Mouse (Mus musculus) erythroblast, embryonic 14.5 days (primary cell): ENCODE results near the gene Ctsw. TPM values are rescaled to one million over a fixed set of nuclear protein-coding genes. Genes with fewer than 3 reads are reported as not detected.

Experiments used
- H3K27me3 ChIP-seq: 2 replicates; pipeline ENCODE4 v1.6.1; 2012; ENCODE audit warnings: inconsistent platforms; ENCODE audit not compliant: control insufficient read depth
- H3K36me3 ChIP-seq: 2 replicates; pipeline ENCODE4 v1.6.1; 2012; ENCODE audit warnings: mild to moderate bottlenecking, inconsistent platforms; ENCODE audit not compliant: control insufficient read depth
- H3K4me1 ChIP-seq: 2 replicates; pipeline ENCODE4 v1.6.1; 2012; ENCODE audit warnings: inconsistent platforms; ENCODE audit not compliant: control insufficient read depth
- H3K4me3 ChIP-seq: replicated peaks from 2 replicates; pipeline ENCODE3; 2012; ENCODE audit warnings: moderate library complexity, mild to moderate bottlenecking, inconsistent platforms
- H3K9me3 ChIP-seq: 2 replicates; pipeline ENCODE4 v1.6.1; 2012; ENCODE audit warnings: low read length, inconsistent platforms, mixed read lengths; ENCODE audit not compliant: control insufficient read depth
- GATA1 ChIP-seq: IDR thresholded peaks from 2 replicates; pipeline ENCODE4 v1.6.1; 2012; ENCODE audit warnings: low read length, inconsistent platforms, mixed read lengths
- TAL1 ChIP-seq: IDR thresholded peaks from 3 replicates; pipeline ENCODE4 v1.6.1; 2012; ENCODE audit warnings: low read length, inconsistent platforms, mixed read lengths
- polyA plus RNA-seq: library from polyadenylated mRNA; stranded (reverse); fragments of >175 nt; gene quantifications from 2 replicates; pipeline ENCODE4 v1.2.3, GENCODE M21; 2012

The Ctsw gene
- polyA plus RNA-seq, 1 experiment = not detected

- H3K4me1 ChIP-seq = peaks cover 41% of the 10 kb centered on the region
- H3K4me3 ChIP-seq = no peak overlapping the region
- peaks cover 41% of the 10 kb centered on the region for H3K36me3 ChIP-seq
- no peaks in the 10 kb centered on the region for H3K27me3 ChIP-seq
- TF ChIP-seq GATA1 (no peak), TAL1 (no peak)
- H3K9me3 ChIP-seq = no peaks in the 10 kb centered on the region
Measured at GRCm38 (mm10) chr19:5421784-5422183, 46.5 kb downstream of the Ctsw start.

- H3K4me1 ChIP-seq = peaks cover 29% of the 10 kb centered on the region
- H3K27me3 ChIP-seq = no peaks in the 10 kb centered on the region
- no peak overlapping the region for H3K4me3 ChIP-seq
- H3K9me3 ChIP-seq = no peaks in the 10 kb centered on the region
- H3K36me3 ChIP-seq = peaks cover 31% of the 10 kb centered on the region
- no peak for TF ChIP-seq GATA1
- no peak for TF ChIP-seq TAL1
Measured at GRCm38 (mm10) chr19:5420579-5420978, 47.7 kb downstream of the Ctsw start.

- no peaks in the 10 kb centered on the region for H3K27me3 ChIP-seq
- H3K36me3 ChIP-seq = peaks cover 31% of the 10 kb centered on the region
Measured at GRCm38 (mm10) chr19:5419630-5420029, 48.7 kb downstream of the Ctsw start.

GRCm38 (mm10) chr19:5418750-5419466 is 49.4 kb downstream of the Ctsw start:
- H3K4me3 ChIP-seq = no peak overlapping the region
- peaks cover 24% of the 10 kb centered on the region for H3K4me1 ChIP-seq
- no peaks in the 10 kb centered on the region for H3K27me3 ChIP-seq
- no peaks in the 10 kb centered on the region for H3K9me3 ChIP-seq
- TF ChIP-seq GATA1 (no peak), TAL1 (no peak)
- peaks cover 31% of the 10 kb centered on the region for H3K36me3 ChIP-seq

More at GRCm38 (mm10) chr19:5419630-5420029, 48.7 kb downstream of the Ctsw start:
- no peak for TF ChIP-seq GATA1
- no peak for TF ChIP-seq TAL1
- Histone ChIP-seq H3K4me1 (peaks cover 25% of the 10 kb centered on the region), H3K9me3 (no peaks in the 10 kb centered on the region), H3K4me3 (no peak overlapping the region)

Other genes starting within 250 kb of the Ctsw start
- gene Pacs1, start 195.4 kb downstream of the Ctsw start, polyA plus RNA-seq = 2.6 and 2.7 TPM in 2 replicates
- gene Sf3b2, start 173.1 kb downstream of the Ctsw start, polyA plus RNA-seq = 23.0 and 27.9 TPM in 2 replicates
- not detected in 2 replicates for gene Gal3st3, start 170.2 kb downstream of the Ctsw start, polyA plus RNA-seq
- not detected in 2 replicates for gene Catsper1, start 132.8 kb downstream of the Ctsw start, polyA plus RNA-seq
- gene Cst6, start 118.9 kb downstream of the Ctsw start, polyA plus RNA-seq = not detected in 2 replicates
- gene Eif1ad, start 101.8 kb downstream of the Ctsw start, polyA plus RNA-seq = 4.6 and 4.7 TPM in 2 replicates
- 15.6 and 21.7 TPM in 2 replicates for gene Banf1, start 101.3 kb downstream of the Ctsw start, polyA plus RNA-seq
- gene Sart1, start 79.8 kb downstream of the Ctsw start, polyA plus RNA-seq = 15.8 and 17.4 TPM in 2 replicates
- not detected in 2 replicates for gene Tsga10ip, start 66.0 kb downstream of the Ctsw start, polyA plus RNA-seq
- 25.1 and 29.2 TPM in 2 replicates for gene Drap1, start 43.5 kb downstream of the Ctsw start, polyA plus RNA-seq
- 3.1 and 3.7 TPM in 2 replicates for gene AI837181, start 43.4 kb downstream of the Ctsw start, polyA plus RNA-seq
- gene Fosl1, start 21.0 kb downstream of the Ctsw start, polyA plus RNA-seq = 0.12 and 0.18 TPM in 2 replicates
- 0.54 and 0.57 TPM in 2 replicates for gene Ccdc85b, start 10.6 kb downstream of the Ctsw start, polyA plus RNA-seq
- gene Fibp, start 7.9 kb downstream of the Ctsw start, polyA plus RNA-seq = 2.4 and 11.7 TPM in 2 replicates
- 0.03 and 0.04 TPM in 2 replicates for gene Efemp2, start 5.4 kb upstream of the Ctsw start, polyA plus RNA-seq
- gene Mus81, start 19.9 kb upstream of the Ctsw start, polyA plus RNA-seq = 5.2 and 9.4 TPM in 2 replicates
- gene Cfl1, start 21.9 kb upstream of the Ctsw start, polyA plus RNA-seq = 151 and 164 TPM in 2 replicates
- 0.10 and 0.18 TPM in 2 replicates for gene 1700020D05Rik, start 35.3 kb upstream of the Ctsw start, polyA plus RNA-seq
- 1.3 and 1.5 TPM in 2 replicates for gene Snx32, start 42.0 kb upstream of the Ctsw start, polyA plus RNA-seq
- 0.01 TPM in 2 replicates for gene Ovol1, start 92.1 kb upstream of the Ctsw start, polyA plus RNA-seq
- 0.19 and 0.20 TPM in 2 replicates for gene Ap5b1, start 99.5 kb upstream of the Ctsw start, polyA plus RNA-seq
- 82.8 and 90.8 TPM in 2 replicates for gene Rnaseh2c, start 133.4 kb upstream of the Ctsw start, polyA plus RNA-seq
- 6.0 and 7.0 TPM in 2 replicates for gene Kat5, start 141.7 kb upstream of the Ctsw start, polyA plus RNA-seq
- 4.1 and 6.0 TPM in 2 replicates for gene Rela, start 169.0 kb upstream of the Ctsw start, polyA plus RNA-seq
- 63.2 and 69.8 TPM in 2 replicates for gene Sipa1, start 195.2 kb upstream of the Ctsw start, polyA plus RNA-seq
- 18.5 and 20.2 TPM in 2 replicates for gene Map3k11, start 220.2 kb upstream of the Ctsw start, polyA plus RNA-seq
- gene Pcnx3, start 220.4 kb upstream of the Ctsw start, polyA plus RNA-seq = 43.8 and 46.7 TPM in 2 replicates
- gene Kcnk7, start 235.9 kb upstream of the Ctsw start, polyA plus RNA-seq = 0.04 and 0.06 TPM in 2 replicates